In the genomic region with DNA sequence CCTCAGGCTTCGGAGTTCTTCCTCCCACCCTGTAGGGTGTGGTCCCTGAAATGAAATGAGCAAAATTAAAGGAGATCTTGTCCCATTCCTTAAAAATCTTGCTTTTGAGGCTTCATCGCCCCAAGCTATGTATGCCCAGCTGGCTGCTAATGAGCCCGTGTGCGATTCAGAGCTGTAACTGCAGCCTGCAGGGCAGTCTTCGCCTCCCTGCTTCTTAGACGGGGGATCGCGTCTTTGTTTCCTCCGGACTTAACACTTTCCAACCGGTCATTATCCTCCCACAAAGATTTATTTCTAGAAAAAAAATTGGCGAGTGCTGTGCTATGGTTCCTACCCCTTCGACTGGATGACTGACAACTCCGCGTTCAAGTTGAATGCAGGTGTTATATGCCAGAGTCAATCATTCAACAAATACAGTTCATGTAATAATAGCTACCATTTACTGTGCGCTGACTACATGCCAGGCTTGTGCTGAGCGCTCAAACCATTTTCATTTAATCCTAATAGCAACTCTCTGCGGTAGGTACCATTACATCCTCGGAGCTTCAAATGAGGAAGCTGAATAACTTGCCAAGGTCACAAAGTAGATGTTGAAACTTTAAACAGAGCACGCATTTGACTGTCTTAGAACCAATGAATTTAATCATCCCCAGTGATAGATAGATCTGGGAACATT, we compare ENCODE assay signal across 8 mouse cellular contexts. TPM values are rescaled to one million over a fixed set of nuclear protein-coding genes. Genes with fewer than 3 reads are reported as not detected.
DNase-seq lines count a peak whose midpoint lies in the region; ATAC-seq and TF ChIP-seq lines count a peak whose summit lies in the region.

No protein-coding gene starts in this region.

- H3K4me3 ChIP-seq in left cerebral cortex, adult 2 months = peak overlapping the region; percentile 98
- peak overlapping the region; percentile 83 for H3K4me3 ChIP-seq in hindbrain, embryonic 11.5 days (ENCODE audit: low read depth, low read length)
- H3K4me3 ChIP-seq in megakaryocyte, embryonic 14.5 days (replicated peaks) = peak overlapping the region; percentile 92

- no peaks in the 10 kb centered on the region for H3K9me3 ChIP-seq in hindbrain, embryonic 11.5 days (ENCODE audit: control insufficient read depth, low read length)
- no peaks in the 10 kb centered on the region for H3K9me3 ChIP-seq in megakaryocyte, embryonic 14.5 days

- WGBS in hindbrain, embryonic 11.5 days = 6% methylated on average over 19 of the region's 19 CpGs

- H3K27me3 ChIP-seq in hindbrain, embryonic 11.5 days (ENCODE audit: control insufficient read depth, insufficient read depth, low read length) = no peaks in the 10 kb centered on the region
- H3K27me3 ChIP-seq in megakaryocyte, embryonic 14.5 days (replicated peaks) = no peaks in the 10 kb centered on the region

- no peak for DNase-seq in left cerebral cortex, adult 2 months (ENCODE audit: extremely low spot score in 1 of 2, low spot score in 2 of 2)
- no peak for DNase-seq in left cerebral cortex, postnatal 36 days (ENCODE audit: low spot score in 2 of 2)
- peak; percentile 36 for DNase-seq in c-Kit-positive CD71-positive TER-119-negative erythroid progenitor cells, embryonic 14.5 days (ENCODE audit: low read depth)
- DNase-seq in hindbrain, embryonic 11.5 days (ENCODE audit: low spot score) = no peak
- no peak for DNase-seq in thymus, postnatal 14 days
- no peak for DNase-seq in layer of hippocampus, adult 11-12 months (ENCODE audit: low spot score)
- DNase-seq in kidney, postnatal 4 days = no peak

- no peaks in the 10 kb centered on the region for H3K36me3 ChIP-seq in hindbrain, embryonic 11.5 days (ENCODE audit: control insufficient read depth, insufficient read depth, low read length)
- peaks cover 21% of the 10 kb centered on the region for H3K36me3 ChIP-seq in megakaryocyte, embryonic 14.5 days (replicated peaks; ENCODE audit: low read length)

- intact Hi-C loops in left cerebral cortex, adult 2 months (cut with DNase I) = no loop called here
- intact Hi-C loops in left cerebral cortex, postnatal 36 days (cut with DNase I) = no loop called here

- peak overlapping the region; percentile 100 for H3K27ac ChIP-seq in left cerebral cortex, adult 2 months
- peak overlapping the region; percentile 99 for H3K27ac ChIP-seq in hindbrain, embryonic 11.5 days (ENCODE audit: low read depth, low read length)

- ATAC-seq in hindbrain, embryonic 11.5 days (ENCODE audit: low FRiP score) = no peak

- H3K9ac ChIP-seq in hindbrain, embryonic 11.5 days (ENCODE audit: low read depth, low read length) = peak overlapping the region; percentile 85

- 0 out of 2 replicates have a peak, but pooled peaks cover 9% of the 10 kb centered on the region for H3K4me1 ChIP-seq in hindbrain, embryonic 11.5 days (replicated peaks; ENCODE audit: control insufficient read depth, insufficient read depth, low read length)
- peaks cover 69% of the 10 kb centered on the region for H3K4me1 ChIP-seq in megakaryocyte, embryonic 14.5 days

- H3K4me2 ChIP-seq in hindbrain, embryonic 11.5 days (replicated peaks; ENCODE audit: low read depth, low read length) = peak overlapping the region; percentile 93

- no peak for TF ChIP-seq CTCF in left cerebral cortex, adult 2 months (IDR thresholded peaks at IDR 0.05)

RNA-seq across cellular contexts. Expression of a gene that starts 0.9 kb away (rescaled TPM):
- total RNA-seq in left cerebral cortex, adult 2 months (2021) = 100 to 1,000 TPM; 260 to 281 TPM
- 100 to 1,000 TPM; 267 to 277 TPM for total RNA-seq in left cerebral cortex, postnatal 36 days (2021)
- 71.5 and 73.4 TPM in 2 replicates for polyA plus RNA-seq in hindbrain, embryonic 11.5 days (2014; fragmentation: Nextera tagmentation; extraction: Ambion mirVana)
- polyA plus RNA-seq in megakaryocyte, embryonic 14.5 days (2012; ENCODE audit: insufficient read depth, low replicate concordance) = 88.2 and 145 TPM in 2 replicates

RNA-seq across cellular contexts. Expression of a gene that starts 50.7 kb away (rescaled TPM):
- 10 to 100 TPM; 97.2 to 97.7 TPM for total RNA-seq in left cerebral cortex, adult 2 months (2021)
- 10 to 100 TPM; 95.5 to 96.6 TPM for total RNA-seq in left cerebral cortex, postnatal 36 days (2021)
- polyA plus RNA-seq in hindbrain, embryonic 11.5 days (2014; fragmentation: Nextera tagmentation; extraction: Ambion mirVana) = 65.5 and 73.1 TPM in 2 replicates
- 4.9 TPM in 1 of 2 replicates, not detected in the other for polyA plus RNA-seq in megakaryocyte, embryonic 14.5 days (2012; ENCODE audit: insufficient read depth, low replicate concordance)
